Mouse (Mus musculus): ENCODE measurements around the gene Bud13. TPM values are rescaled to one million over a fixed set of nuclear protein-coding genes. Genes with fewer than 3 reads are reported as not detected.

Bud13 gene
- total RNA-seq (2023): 10 to 100 TPM; 17.3 to 21.1 TPM

GRCm38 (mm10) chr9:46282631-46283436 lies at the start of gene Bud13:
TSS of gene Bud13 (plus strand) at chr9:46283008.

GRCm38 (mm10) chr9:46235596-46235648 lies 47.4 kb upstream of the Bud13 start, which contains the start of gene Apoc3:
TSS of gene Apoc3 (minus strand) at chr9:46235636.

GRCm38 (mm10) chr9:46240526-46241153 lies 42.2 kb upstream of the Bud13 start, which contains the start of gene Apoa4:
TSS of gene Apoa4 (plus strand) at chr9:46240696.

GRCm38 (mm10) chr9:46268343-46268873 lies 14.4 kb upstream of the Bud13 start, which contains the start of gene Apoa5:
TSS of gene Apoa5 (plus strand) at chr9:46268633.

GRCm38 (mm10) chr9:46272677-46273454 lies 9.9 kb upstream of the Bud13 start, which contains the start of gene Zpr1:
TSS of gene Zpr1 (plus strand) at chr9:46273064.

GRCm38 (mm10) chr9:46319886-46320285 lies 37.1 kb downstream of the Bud13 start, which contains the start of gene 4931429L15Rik:
TSS of gene 4931429L15Rik (minus strand) at chr9:46319986.

Other genes starting within 250 kb of the Bud13 start
- gene Apoa1, start 54.4 kb upstream of the Bud13 start, total RNA-seq (2023): not detected
- gene Apoc3, start 47.4 kb upstream of the Bud13 start, total RNA-seq (2023): not detected
- gene Apoa4, start 42.3 kb upstream of the Bud13 start, total RNA-seq (2023): not detected
- gene Apoa5, start 14.4 kb upstream of the Bud13 start, total RNA-seq (2023): not detected
- gene Zpr1, start 9.9 kb upstream of the Bud13 start, total RNA-seq (2023): 100 to 1,000 TPM; 103 to 105 TPM
- not detected for gene 4931429L15Rik, start 37.0 kb downstream of the Bud13 start, total RNA-seq (2023)